Mouse (Mus musculus) right cerebral cortex, postnatal 14 days (tissue): Measurements from ENCODE around the gene Itga4.

Source experiments
- DNase-seq: peaks from one replicate; pipeline ENCODE4 v3.0.0; 2022

Itga4 gene

GRCm38 (mm10) chr2:79357835-79358234 lies 102.6 kb downstream of the Itga4 start:
- no peak for DNase-seq

GRCm38 (mm10) chr2:79362029-79362428 lies 106.8 kb downstream of the Itga4 start:
- DNase-seq: peak; percentile 39

DNA sequence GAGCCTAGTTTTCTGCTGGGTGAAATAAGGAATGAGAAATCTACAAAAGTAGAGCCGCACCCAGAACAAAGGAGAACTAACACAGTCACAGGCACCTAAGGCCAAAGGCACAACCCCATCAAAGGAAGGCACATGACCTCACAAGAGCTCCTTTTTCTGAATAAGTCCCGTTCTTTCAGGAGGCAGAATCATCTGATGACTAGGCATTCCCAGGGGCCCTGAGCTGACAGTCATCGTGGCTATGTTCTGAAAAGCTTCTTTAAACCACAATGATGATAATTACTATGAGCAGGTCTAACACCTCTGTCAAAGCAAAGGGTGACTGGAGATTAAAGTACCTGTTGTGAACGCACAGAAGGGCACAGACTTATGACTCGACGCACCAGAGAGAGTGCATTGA lies 108.7 kb downstream of the Itga4 start:
- no peak for DNase-seq

DNA sequence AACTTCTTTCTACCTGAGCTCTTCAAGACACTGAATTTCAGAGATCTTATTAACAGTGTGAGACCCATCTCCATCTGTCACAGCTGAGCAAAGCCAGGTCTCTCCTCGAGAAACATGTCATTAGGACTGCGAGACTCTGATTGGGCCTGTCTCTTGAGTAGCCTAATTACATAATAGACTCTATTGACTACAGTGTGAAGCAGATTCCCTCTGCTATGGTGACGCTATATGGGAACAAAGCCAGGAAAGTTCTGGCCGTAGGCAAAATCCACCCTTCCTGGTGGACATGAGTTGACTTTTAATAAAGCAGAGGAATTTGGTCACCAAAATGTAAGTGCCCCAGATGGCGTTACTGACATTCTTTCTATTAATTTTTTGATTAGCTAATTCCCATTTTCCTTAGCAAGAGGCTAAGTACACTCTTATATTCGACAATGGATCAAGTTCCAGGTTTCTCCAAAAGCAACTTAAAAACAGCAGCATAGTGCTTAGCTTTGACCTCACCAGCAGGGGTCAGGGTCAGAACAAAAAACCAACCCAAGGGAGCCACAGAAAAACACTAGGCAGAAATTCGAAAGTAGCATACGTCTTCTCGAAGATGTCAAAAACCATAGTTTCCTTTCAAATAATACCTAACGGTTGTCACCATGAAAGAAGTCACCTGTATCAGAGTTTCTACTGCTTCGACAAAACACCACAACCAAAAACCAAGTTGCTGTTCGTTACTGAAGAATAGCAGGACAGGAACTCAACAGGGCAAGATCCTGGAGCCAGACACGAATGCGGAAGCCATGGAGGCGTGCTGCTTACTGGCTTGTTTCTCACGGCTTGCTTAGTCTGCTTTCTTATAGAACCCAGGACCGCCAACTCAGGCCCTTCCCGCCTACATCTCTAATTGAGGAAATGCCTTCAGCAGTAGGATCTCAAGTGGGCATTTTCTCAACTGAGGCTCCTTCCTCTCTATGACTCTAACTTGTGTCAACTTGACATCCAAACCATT lies 112.5 kb downstream of the Itga4 start:
- no peak for DNase-seq

- no peak for DNase-seq
These were observed 113.4 kb downstream of the Itga4 start for GRCm38 (mm10) chr2:79368661-79369060.

DNA sequence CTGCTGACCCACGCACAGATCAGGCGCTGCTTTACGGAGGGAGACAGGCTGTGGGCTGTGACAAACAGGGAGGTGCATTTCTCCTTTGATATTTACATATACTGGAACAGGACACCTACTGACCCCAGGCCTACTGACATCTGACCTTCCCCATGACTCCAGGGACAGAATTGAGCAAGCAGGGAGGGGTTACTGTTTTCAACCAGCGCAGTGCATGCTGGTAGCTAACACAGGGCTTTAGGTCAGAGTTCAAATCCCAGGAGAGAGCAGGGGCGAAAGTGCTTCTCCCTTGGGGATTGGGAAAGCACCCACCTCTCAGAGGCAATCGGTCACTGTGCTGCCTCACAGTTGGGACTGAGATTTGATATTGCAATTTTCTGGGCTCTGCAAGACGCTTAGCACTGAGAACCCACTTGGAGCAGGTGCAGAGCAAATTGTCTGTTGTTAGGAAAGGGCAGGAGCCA lies 113.9 kb downstream of the Itga4 start:
- no peak for DNase-seq

DNA sequence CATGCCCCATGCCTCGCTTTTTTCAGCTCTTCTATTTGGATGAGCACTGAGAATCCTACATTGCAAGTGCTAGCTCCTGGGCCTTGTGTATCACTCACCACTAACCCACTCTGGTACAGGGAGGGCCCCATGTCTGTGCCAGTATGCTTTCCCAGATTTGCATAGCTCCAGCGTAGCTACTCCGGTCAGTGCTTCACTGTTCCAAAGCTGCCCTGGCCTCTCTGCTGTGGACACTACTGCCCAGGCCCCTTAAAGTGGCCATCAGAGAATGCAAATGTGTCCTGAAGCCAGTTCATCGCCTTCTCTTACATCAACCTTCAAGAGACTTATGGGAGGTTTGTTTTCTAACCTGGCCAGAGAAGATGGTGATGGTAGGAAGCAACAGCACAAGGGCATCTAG lies 114.7 kb downstream of the Itga4 start:
- no peak for DNase-seq

DNA sequence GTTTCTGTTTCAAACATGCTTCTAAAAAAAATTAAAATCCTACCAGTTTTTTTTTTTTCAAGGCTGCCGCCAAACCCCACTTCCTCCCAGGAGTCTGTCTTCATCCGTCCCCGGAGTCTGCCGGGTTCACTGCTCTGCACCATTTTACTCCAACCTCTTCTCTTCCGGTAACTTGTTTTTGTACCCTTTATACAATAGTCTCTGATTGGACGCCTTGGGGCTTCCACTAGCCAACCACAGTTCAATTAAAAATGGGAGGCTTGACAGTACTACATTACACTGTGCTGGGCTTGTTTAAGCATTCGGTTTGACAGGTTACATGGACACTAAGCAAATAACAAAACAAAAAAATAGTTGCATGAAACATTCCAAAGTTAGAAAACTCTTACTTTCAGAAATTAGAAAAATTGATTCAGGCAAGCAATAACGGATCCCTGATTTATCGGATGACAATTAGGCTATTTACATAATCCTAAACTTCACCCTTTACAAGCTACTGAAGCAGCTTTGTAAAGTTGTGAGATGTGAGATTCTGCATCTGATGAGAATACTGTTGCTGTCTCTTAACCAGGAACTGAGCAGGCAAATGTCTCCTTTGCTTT lies 115.6 kb downstream of the Itga4 start:
- DNase-seq: no peak

DNA sequence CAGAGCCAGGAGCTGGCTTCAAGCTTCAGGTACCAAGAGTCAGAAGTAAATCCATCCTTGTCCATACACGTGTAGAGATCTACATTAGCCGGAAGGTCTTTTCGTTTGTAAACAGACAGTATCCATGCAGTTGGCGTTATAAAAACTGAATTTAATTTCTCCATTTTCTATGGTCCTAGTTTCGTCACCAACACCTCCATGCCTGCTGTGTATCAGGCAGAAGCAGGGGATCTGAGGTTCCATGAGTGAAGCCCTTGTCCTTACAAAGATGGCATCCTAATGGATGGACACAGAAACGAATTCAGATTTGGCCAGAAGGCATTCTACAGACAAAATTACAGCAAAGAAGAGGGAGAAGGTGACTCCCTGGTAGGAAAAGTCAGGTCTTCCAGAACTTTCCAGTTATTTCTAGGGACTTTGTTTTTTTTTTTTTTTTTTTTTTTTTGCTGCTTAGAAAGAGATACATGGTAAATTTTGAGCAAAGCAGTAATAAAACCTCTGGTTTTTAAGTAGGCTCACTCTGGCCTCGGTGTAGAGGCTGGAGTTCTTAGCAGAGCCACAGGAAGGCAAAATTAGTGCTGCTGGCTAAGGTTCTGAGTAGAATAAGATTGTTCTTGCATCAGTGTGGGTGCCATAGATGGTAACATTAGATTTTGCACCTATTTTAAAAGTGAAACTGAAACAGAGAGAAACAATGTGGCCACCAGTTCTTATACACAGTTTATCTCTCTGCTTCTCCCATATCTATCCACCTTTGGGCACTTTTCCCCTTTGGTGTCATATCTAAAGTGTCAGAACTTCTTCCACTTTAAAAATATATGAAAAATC lies 116.3 kb downstream of the Itga4 start:
- DNase-seq: no peak

- no peak for DNase-seq
These were observed 116.9 kb downstream of the Itga4 start for GRCm38 (mm10) chr2:79372154-79372467.

DNA sequence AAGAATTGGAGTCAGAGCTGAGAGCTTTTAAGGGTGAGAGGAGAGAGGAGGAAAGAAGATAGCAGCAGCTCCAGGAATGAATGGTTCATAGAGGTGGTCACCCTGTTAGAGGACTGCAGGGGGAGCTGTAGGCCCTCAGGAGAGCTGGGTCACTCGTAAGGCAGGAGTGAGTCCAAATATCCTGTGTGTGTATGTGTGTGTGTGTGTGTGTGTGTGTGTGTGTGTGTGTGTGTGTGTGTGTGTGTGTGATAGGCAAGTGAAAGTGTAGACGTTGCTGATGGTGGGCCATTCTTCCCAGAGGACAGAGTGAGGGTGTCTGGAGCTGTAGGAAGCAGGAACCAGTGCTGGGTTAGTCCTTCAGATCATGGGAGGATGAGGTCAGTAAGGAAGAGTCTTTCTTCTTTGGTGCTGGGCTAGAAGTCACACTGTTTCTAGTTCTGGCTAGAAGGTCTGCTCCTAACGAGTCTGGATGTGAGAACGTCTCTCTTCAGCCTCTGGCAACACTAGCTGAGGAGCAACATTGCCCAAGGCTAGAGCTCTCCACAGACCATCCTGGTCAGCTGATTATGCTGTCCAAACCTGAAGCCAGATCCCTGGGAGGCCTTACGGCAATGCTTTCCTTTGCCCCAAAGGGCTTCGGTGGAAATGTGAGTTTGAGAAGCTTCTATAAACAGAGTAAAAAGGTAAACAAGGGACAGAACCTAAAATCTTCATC lies 117.4 kb downstream of the Itga4 start:
- DNase-seq: peak; percentile 12

DNA sequence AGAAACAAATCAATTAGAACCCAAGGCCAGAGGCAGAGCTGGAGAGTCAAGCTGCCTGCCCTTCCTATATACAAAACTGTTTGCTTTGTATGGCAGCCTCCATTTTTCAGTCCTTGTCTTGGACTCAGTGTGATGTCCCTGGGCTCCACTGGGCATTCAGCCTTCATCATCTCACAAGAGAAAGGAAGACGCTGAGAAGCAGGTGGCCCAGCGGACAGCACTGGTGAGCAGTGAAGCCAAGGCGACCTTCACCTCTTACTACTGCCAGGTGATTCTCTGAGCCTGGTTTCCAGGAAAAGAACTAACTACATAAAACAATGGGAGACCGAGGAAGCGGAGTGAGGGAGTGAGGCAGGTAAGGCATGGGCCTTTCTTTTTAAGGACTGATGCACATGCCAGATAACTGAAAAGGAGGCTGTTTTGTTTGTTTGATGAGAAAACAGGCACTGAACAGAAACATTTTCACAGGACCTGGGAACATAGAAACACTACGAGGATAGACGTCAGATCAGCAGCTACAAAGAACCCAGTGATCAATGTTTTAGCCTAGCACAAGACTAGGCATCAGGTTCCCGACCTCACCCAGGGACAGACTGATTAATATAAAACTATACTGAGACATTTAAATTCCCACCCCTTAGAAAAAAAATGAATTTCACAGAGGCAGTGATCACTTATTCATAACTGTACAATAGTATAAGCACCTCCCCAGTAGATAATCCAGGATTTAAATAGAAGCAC lies 123.3 kb downstream of the Itga4 start:
- no peak for DNase-seq

- DNase-seq: no peak
These were observed 124.1 kb downstream of the Itga4 start for GRCm38 (mm10) chr2:79379087-79380041.
